Mouse (Mus musculus): ENCODE data around the gene Tut1. TPM values are rescaled to one million over a fixed set of nuclear protein-coding genes. Genes with fewer than 3 reads are reported as not detected.
A peak's percentile ranks its signal among the peaks of the same experiment; 100 is the strongest.

Tut1 gene
- total RNA-seq (2015): 1.7 and 2.9 TPM in 2 replicates
- 8.8 and 9.9 TPM in 2 replicates for total RNA-seq (2017)

GRCm38 (mm10) chr19:8953135-8954039 lies at the start of gene Tut1:
Gene Tut1, plus strand, starts transcription at chr19:8953847.
- ATAC-seq (ENCODE audit: poor library complexity, severe bottlenecking): peak; percentile 97

- ATAC-seq (ENCODE audit: poor library complexity, severe bottlenecking): no peak
Measured at GRCm38 (mm10) chr19:8908531-8908930, 45.1 kb upstream of the Tut1 start.

GRCm38 (mm10) chr19:8911810-8912209 lies 41.8 kb upstream of the Tut1 start:
- no peak for ATAC-seq (ENCODE audit: poor library complexity, severe bottlenecking)

GRCm38 (mm10) chr19:8914212-8914611 lies 39.4 kb upstream of the Tut1 start:
- ATAC-seq (ENCODE audit: poor library complexity, severe bottlenecking): no peak

GRCm38 (mm10) chr19:8919000-8919399 lies 34.6 kb upstream of the Tut1 start:
- ATAC-seq (ENCODE audit: poor library complexity, severe bottlenecking): no peak

GRCm38 (mm10) chr19:8919684-8920072 lies 34.0 kb upstream of the Tut1 start:
- no peak for ATAC-seq (ENCODE audit: poor library complexity, severe bottlenecking)

- peak; percentile 97 for ATAC-seq (ENCODE audit: poor library complexity, severe bottlenecking)
Measured at GRCm38 (mm10) chr19:8920073-8920736, 33.4 kb upstream of the Tut1 start, which contains the start of gene B3gat3. Gene B3gat3, plus strand, starts transcription at chr19:8920374.

GRCm38 (mm10) chr19:8920836-8921291 lies 32.8 kb upstream of the Tut1 start:
- ATAC-seq (ENCODE audit: poor library complexity, severe bottlenecking): 0 out of 2 replicates have a peak, but pooled peaks have one; percentile 2

- ATAC-seq (ENCODE audit: poor library complexity, severe bottlenecking): no peak
Measured at GRCm38 (mm10) chr19:8921741-8922140, 31.9 kb upstream of the Tut1 start.

- peak; percentile 16; the same call in 1 of the 2 replicates for ATAC-seq (ENCODE audit: poor library complexity, severe bottlenecking)
Measured at GRCm38 (mm10) chr19:8926766-8927165, 26.9 kb upstream of the Tut1 start.

- ATAC-seq (ENCODE audit: poor library complexity, severe bottlenecking): no peak
Measured at GRCm38 (mm10) chr19:8927891-8928525, 25.6 kb upstream of the Tut1 start.

GRCm38 (mm10) chr19:8928689-8929223 lies 24.9 kb upstream of the Tut1 start:
- ATAC-seq (ENCODE audit: poor library complexity, severe bottlenecking): no peak; the same call in 1 of the 2 replicates

GRCm38 (mm10) chr19:8929224-8930088 lies 24.2 kb upstream of the Tut1 start, which contains the start of the genes Rom1 and Eml3:
Gene Rom1, minus strand, starts transcription at chr19:8929356.
Gene Eml3, plus strand, starts transcription at chr19:8929552.
- peak; percentile 85 for ATAC-seq (ENCODE audit: poor library complexity, severe bottlenecking)

- ATAC-seq (ENCODE audit: poor library complexity, severe bottlenecking): no peak
Measured at GRCm38 (mm10) chr19:8930117-8930516, 23.5 kb upstream of the Tut1 start.

- ATAC-seq (ENCODE audit: poor library complexity, severe bottlenecking): no peak
Measured at GRCm38 (mm10) chr19:8930771-8931170, 22.9 kb upstream of the Tut1 start.

GRCm38 (mm10) chr19:8936736-8937135 lies 16.9 kb upstream of the Tut1 start:
- ATAC-seq (ENCODE audit: poor library complexity, severe bottlenecking): no peak

GRCm38 (mm10) chr19:8940526-8941133 lies 13.0 kb upstream of the Tut1 start:
- ATAC-seq (ENCODE audit: poor library complexity, severe bottlenecking): no peak

- ATAC-seq (ENCODE audit: poor library complexity, severe bottlenecking): no peak
Measured at GRCm38 (mm10) chr19:8941136-8941514, 12.5 kb upstream of the Tut1 start.

- peak; percentile 92 for ATAC-seq (ENCODE audit: poor library complexity, severe bottlenecking)
Measured at GRCm38 (mm10) chr19:8941515-8942217, 12.0 kb upstream of the Tut1 start, which contains the start of gene Mta2. Gene Mta2, plus strand, starts transcription at chr19:8941875.
